Mouse (Mus musculus): ENCODE data around the gene Ddx6.
"Not testable (repeated sequence)": the region's sequence is repeated elsewhere in the genome, so short reads cannot be mapped to it uniquely, and the experiment has no call there.

The Ddx6 gene

GRCm38 (mm10) chr9:44604779-44605615, at the start of gene Ddx6:
Ddx6 (plus strand) TSS chr9:44604892.
- peak; percentile 85 to 88 for DNase-seq

GRCm38 (mm10) chr9:44561597-44561996, 43.1 kb upstream of the Ddx6 start, which contains the start of gene Cxcr5:
Cxcr5 (minus strand) TSS chr9:44561877.
- DNase-seq, result no peak

DNA sequence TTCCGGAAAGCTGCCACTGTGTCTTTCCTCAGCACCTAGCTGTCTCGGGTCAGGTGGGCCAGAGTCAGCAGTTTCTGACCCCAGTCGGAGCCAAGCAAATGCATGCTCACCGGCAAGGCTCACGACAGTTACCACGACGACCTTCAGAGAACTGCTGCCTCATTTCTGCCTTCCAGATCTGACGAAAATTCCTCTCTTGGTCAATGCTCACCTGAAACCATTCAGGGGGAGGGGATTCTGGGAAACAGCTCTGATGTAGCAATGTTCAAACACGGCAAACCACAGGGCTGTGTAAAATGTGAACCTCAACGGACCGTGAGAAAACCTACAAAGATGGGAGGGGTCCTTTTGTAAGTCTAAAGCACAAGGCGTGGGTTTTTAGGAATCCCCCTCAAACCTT, 41.8 kb upstream of the Ddx6 start:
- DNase-seq, result no peak

DNA sequence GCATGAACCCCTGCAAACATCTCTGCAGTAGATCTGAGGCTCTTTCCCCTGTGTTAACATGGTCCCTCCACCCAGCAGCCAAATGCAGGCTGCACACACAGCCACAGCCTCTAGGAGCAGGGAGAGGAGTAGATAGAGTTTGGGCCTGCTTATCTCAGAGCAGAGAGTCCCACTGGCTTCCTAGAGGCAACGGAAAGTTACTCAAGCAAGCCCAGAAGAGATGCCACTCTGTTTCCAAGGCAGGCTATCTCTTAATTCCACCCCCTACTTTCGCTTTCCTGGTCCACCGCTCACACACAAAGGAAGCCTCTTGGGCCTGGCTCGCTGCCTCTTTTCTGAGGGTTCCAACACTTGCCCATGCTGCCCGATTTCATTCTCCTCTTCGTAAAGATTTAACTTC, 39.3 kb upstream of the Ddx6 start:
- no peak for DNase-seq

- no peak for DNase-seq
These were observed 37.2 kb upstream of the Ddx6 start for GRCm38 (mm10) chr9:44567338-44568082.

GRCm38 (mm10) chr9:44568083-44568455, 36.6 kb upstream of the Ddx6 start:
- DNase-seq, result no peak

DNA sequence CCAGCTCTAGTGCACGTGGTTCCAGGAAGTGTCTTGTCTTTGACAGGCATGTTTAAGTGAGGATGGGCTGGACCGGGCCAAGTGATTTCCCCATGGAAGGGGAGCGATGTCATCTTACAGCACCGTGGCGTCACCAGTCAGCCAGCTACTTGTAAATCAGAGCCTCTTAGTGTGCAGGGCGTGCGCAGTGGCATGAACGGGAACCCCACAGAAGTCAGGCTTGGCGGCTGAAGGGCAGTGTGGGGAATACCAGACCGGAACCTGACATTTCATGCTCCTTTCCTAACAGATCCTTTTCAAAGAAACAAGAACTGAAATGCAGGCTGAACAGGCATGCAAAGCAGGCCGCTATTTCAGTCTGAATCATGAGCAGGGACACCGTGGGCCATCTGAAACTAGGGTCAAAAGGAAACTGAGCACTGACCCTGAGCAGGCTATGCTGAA, 33.7 kb upstream of the Ddx6 start:
- DNase-seq, result no peak

GRCm38 (mm10) chr9:44573306-44573705, 31.4 kb upstream of the Ddx6 start:
- no peak for DNase-seq

DNA sequence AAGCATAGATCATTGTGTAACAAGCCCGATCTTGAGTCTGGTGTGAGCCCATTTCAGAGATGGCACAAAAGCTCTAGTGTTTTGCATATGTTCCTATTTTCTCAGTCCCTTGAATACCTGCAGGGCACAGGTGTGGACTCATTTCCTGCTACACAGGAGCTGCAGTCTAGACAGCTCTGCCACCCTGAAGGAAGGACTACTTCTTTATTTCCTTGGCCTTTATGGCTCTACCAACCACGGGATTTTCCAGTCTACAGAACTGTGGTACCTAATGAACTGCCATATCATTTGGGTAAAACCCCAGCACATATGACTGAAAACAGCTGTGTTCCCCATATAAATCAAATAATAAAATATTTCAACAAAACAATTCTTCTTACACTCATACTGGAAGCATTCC, 29.6 kb upstream of the Ddx6 start:
- no peak for DNase-seq

GRCm38 (mm10) chr9:44576046-44576445, 28.6 kb upstream of the Ddx6 start:
- DNase-seq, result not testable (repeated sequence)

DNA sequence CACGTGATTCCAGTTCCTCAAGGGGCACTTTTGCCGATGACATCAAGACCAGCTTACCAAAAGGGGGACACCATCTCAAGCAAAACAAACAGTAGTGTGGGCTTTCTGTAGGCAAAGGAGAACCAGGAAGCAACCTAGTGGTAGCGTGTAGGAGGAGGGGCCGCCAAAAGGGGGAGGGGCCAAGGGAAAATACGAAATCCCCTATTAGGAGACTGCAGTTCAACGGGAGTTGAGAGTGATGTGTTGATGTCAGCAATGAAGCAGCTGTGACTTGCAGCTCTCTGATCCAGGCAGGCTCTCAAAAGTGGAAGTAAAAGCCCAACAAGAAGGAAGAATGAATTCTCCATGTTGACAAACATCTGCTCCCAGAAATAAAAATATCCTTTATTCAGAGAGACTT, 25.3 kb upstream of the Ddx6 start:
- peak in 1 of 2 experiments; percentile 43 for DNase-seq

DNA sequence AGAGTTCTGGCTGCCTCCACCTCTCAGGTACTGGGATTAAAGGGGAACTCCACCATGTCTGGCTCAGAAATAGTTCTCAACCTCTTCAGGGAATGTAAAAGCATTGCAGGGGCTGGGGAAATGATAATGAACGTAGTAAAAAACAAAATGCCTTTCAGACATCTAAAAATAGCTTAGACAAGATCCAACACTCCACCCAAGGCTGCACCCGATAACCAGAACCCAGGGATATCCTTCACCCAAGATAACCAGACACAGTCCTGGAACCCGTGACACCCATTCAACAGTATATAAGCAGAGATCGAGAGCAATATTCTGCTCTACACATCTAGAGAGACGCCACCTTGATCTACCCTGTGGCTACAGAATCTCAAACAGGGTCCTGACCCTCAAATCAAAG, 24.6 kb upstream of the Ddx6 start:
- DNase-seq, result no peak

DNA sequence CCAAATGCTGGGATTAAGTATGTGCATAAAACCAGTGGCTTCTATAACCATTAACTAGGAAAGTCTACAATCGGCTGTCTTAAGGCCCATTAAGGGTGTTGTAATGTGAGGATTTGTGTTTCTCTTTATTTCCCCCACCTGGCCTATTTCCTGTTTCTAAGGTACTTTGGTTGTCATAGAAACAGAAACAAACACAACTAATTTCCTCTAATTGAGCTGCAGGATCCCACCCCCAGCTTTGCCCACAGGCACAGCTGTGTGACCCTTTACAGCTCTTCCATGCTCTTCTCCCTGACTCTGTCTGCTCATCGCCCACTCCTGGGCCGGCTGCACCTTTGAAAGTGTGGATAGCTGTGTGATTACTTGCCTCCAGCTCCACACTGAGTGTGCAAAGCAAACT, 23.3 kb upstream of the Ddx6 start:
- no peak for DNase-seq

DNA sequence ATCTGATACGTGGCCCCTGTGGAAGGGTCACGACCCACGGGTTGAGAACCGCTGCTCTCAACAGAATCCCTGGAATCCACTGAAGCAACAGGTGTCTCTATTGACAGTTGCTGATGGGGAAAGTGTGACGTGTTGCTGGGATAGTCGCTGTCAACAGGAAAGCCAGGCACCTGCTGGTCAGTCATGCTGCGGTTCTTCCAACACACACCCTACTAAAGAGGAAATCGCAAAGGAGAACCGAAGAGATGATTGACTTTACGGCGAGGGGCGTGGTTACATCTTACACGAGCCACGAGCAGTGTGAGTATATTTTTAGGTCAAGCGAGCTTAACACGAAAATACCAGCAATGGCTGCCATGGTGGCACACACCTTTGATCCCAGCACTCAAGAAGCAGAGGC, 22.3 kb upstream of the Ddx6 start:
- no peak for DNase-seq

DNA sequence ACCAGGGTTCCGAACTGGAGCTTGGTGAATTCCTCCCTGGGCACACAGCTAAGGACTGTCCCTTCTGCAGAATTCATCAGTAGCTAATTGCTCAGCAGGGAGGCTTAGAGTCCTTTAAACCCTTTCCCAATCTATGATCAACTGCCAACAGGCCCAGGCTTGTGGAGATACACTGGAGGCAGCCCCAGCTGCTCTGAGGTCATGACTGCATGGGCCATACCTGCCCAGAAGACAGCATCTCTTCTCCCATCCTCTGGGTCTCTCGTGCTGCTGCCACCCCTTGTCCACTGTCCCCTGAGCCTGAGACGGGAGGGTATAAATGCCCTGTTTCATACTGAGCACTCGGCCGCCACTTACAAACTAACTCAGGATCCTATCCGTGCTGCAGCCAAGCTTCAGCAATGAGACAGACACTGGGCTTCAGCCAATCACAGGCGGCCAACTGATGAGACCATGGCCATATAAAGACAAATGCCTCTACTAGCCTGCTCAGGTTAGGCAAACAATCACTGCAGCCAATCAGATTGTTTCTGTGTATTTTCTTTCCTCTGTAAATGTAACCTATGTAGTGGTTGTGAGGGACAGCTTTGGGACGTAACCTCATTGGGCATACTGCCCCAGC, 17.9 kb upstream of the Ddx6 start:
- DNase-seq, result no peak

DNA sequence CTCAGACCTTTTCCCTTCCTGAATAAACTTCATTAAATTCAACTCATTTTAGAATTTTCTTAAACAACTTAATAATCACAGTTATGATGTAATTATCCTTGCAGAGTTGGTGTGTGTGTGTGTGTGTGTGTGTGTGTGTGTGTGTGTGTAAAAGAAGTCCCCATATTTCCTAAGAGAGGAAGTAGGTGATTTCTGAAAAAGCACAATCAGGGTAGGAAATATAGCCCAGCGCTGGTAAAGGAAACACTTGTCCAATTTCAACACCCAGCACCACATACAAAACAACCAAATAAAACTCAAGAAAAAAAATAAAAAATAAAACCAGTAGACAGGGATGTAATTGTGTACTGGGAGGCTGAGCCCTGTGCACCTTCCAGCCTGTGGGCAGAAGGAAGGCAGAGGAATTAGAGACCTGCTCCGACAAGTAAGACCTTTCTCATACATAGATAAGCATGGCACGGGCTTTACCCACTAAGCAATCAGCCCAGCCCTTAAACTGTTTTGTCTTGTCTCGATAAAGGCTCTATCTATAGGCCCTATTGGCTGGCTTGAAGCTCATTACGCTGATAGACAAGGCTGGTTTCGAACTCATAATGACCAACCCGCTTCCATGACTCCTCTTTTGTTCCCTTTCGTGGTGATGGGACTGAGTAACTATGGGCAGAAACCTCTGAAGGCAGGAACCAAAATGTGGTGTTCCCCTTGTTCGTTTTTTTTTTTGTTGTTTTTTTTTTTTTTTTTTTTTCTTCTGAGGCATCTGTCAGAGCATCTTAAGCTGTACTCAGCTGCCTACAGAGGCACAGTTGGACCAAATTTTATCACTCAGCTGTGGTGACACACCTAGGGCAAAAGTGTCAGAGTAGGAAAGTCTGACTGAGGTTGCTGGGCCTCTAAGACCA, 17.2 kb upstream of the Ddx6 start:
- no peak for DNase-seq

- DNase-seq, result no peak
These were observed 16.1 kb upstream of the Ddx6 start for GRCm38 (mm10) chr9:44588605-44589004.

DNA sequence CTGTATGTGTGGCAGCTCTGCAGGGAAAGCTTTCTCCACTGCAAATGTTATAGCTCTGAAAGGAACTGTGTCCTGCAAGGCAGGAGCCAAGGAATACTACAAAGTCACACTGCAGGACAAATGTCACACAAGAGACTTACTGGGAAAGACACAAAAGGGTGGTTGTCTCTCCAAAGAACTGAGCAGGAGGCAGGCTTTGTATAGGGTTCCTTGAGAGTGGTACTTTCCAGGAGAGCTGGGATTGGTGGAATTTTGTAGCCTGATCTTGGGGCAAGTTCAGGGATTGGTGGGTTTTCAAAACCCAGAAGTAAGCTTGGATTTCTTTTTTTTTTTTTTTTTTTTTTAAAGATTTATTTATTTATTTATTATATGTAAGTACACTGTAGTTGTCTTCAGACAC, 15.6 kb upstream of the Ddx6 start:
- DNase-seq, result no peak

DNA sequence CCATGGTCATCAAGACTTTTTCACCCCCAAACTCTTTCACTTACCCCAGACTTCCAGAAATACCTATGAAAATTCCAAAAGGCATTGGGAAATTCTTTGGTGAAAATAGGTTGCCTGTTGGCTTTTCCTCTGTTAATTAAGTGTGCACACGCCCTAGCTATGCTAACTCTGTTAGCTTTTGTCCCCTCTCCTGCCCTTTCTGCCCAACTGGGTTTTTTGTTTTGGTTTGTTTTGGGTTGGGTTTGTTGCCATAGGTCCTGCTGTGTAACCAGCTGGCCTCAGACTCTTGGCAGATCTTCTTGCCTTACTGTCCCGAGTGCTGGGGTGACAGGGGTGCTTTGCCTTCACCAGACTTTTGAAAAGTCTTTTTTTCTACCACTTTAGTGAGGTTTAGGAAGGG, 13.7 kb upstream of the Ddx6 start:
- DNase-seq, result no peak

- DNase-seq, result no peak
These were observed 13.0 kb upstream of the Ddx6 start for GRCm38 (mm10) chr9:44591595-44592188.

DNA sequence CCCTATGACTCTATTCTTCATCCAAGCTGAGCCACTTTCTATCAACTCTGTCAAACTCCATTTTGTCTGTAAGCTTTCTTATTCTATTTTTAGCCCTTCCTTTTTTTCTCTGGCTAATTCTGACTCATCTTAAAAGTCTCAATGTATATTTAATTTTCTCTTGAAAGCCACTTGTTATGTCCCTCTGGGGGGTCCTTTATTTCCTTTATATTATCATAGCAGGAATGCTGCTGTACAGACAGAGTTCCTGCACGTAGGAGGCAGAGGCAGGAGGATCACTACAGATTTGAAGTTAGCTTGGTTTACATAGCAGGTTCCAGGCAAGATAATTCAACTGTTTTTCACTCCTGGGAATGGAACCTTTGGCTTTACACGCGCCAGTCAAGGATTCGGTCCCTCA, 11.5 kb upstream of the Ddx6 start:
- DNase-seq, result no peak

- DNase-seq, result no peak
These were observed 10.8 kb upstream of the Ddx6 start for GRCm38 (mm10) chr9:44593886-44594285.

All from kidney, postnatal 25 days (tissue).